Mouse (Mus musculus): Measurements from ENCODE around the gene Hnrnpk. TPM values are rescaled to one million over a fixed set of nuclear protein-coding genes. Genes with fewer than 3 reads are reported as not detected.

Hnrnpk gene
- polyA plus RNA-seq, 1 experiment from 2014 or later: 681 TPM

- no peaks in the 10 kb centered on the region for H3K27me3 ChIP-seq (replicated peaks; ENCODE audit: insufficient read depth, low read length)
- H3K4me3 ChIP-seq (ENCODE audit: low read depth, low read length): no peak overlapping the region
- H3K9me3 ChIP-seq (ENCODE audit: low read length): no peaks in the 10 kb centered on the region
- no peak overlapping the region for H3K9ac ChIP-seq (replicated peaks; ENCODE audit: low read depth)
- 45% methylated on average over 4 of the region's 4 CpGs for WGBS
- H3K4me2 ChIP-seq (replicated peaks; ENCODE audit: low read depth, low read length): no peak overlapping the region
- no peak for DNase-seq (ENCODE audit: low spot score)
- no peaks in the 10 kb centered on the region for H3K4me1 ChIP-seq (ENCODE audit: insufficient read depth, low read depth, low read length)
- no peak for ATAC-seq
- no peaks in the 10 kb centered on the region for H3K36me3 ChIP-seq (ENCODE audit: insufficient read depth, low read length)
- no peak overlapping the region for H3K27ac ChIP-seq (ENCODE audit: low read length)
- no peak for TF ChIP-seq CTCF (IDR thresholded peaks at IDR 0.05)
- no peak for TF ChIP-seq EP300 (IDR thresholded peaks at IDR 0.05)
Measured at GRCm38 (mm10) chr13:58350606-58351005, 52.5 kb downstream of the Hnrnpk start.

DNA sequence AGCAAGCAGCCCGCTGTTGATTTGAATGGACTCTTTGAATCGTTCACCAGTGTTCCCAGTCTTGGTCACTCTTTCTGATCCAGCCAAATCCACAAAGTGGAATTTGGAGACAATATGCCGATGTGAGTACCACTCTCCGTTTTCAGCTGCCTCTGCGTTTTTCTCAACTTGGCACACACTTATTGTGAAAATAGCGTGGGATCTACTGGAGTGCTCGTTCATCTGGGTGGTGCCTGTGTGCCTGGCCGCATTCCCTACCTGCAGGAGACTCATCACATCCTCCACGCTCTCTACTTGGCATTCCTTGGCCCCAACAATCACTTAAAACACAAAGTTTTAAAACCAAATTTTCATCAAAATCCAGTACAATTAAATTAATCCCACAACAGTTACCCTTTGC is 58.6 kb downstream of the Hnrnpk start:
- H3K4me3 ChIP-seq (ENCODE audit: low read depth, low read length): no peak overlapping the region
- DNase-seq (ENCODE audit: low spot score): no peak
- no peaks in the 10 kb centered on the region for H3K9me3 ChIP-seq (ENCODE audit: low read length)
- no peak overlapping the region for H3K4me2 ChIP-seq (replicated peaks; ENCODE audit: low read depth, low read length)
- H3K27me3 ChIP-seq (replicated peaks; ENCODE audit: insufficient read depth, low read length): no peaks in the 10 kb centered on the region
- ATAC-seq: no peak
- no peaks in the 10 kb centered on the region for H3K36me3 ChIP-seq (ENCODE audit: insufficient read depth, low read length)
- TF ChIP-seq EP300 (IDR thresholded peaks at IDR 0.05): no peak
- TF ChIP-seq CTCF (IDR thresholded peaks at IDR 0.05): no peak
- H3K9ac ChIP-seq (replicated peaks; ENCODE audit: low read depth): no peak overlapping the region
- WGBS: 68% methylated on average over 9 of the region's 9 CpGs
- no peaks in the 10 kb centered on the region for H3K4me1 ChIP-seq (ENCODE audit: insufficient read depth, low read depth, low read length)
- no peak overlapping the region for H3K27ac ChIP-seq (ENCODE audit: low read length)

MicroRNAs within 50 kb of the gene (microRNA counts, 519-probe panel; counts per million panel counts)
- not detected for microRNA mmu-miR-7a

Small RNAs within 50 kb of the gene (microRNA-seq; reads per million reads assigned to microRNA genes)
- gene Mir7-1: 29.4 reads per million, percentile 34 among the genes with 10 or more reads in this experiment

Other genes with a start within 250 kb of the Hnrnpk start
- gene Idnk, start 245.7 kb downstream of the Hnrnpk start, polyA plus RNA-seq (2015; fragmentation: Nextera tagmentation; extraction: Ambion mirVana): 40.5 and 43.5 TPM in 2 replicates
- 52.3 and 57.3 TPM in 2 replicates for gene Ubqln1, start 187.7 kb downstream of the Hnrnpk start, polyA plus RNA-seq (2015; fragmentation: Nextera tagmentation; extraction: Ambion mirVana)
- 22.5 and 24.4 TPM in 2 replicates for gene Gkap1, start 127.6 kb downstream of the Hnrnpk start, polyA plus RNA-seq (2015; fragmentation: Nextera tagmentation; extraction: Ambion mirVana)
- 1.3 and 1.5 TPM in 2 replicates for gene Kif27, start 44.2 kb downstream of the Hnrnpk start, polyA plus RNA-seq (2015; fragmentation: Nextera tagmentation; extraction: Ambion mirVana)
- gene 2210016F16Rik, start 18.1 kb downstream of the Hnrnpk start, polyA plus RNA-seq (2015; fragmentation: Nextera tagmentation; extraction: Ambion mirVana): 30.6 and 33.3 TPM in 2 replicates
- gene Rmi1, start 1.1 kb downstream of the Hnrnpk start, polyA plus RNA-seq (2015; fragmentation: Nextera tagmentation; extraction: Ambion mirVana): 15.5 and 17.5 TPM in 2 replicates
- 0.05 and 0.18 TPM in 2 replicates for gene Slc28a3, start 207.5 kb upstream of the Hnrnpk start, polyA plus RNA-seq (2015; fragmentation: Nextera tagmentation; extraction: Ambion mirVana)

Measured in lung, postnatal 0 days (tissue).